Mouse (Mus musculus): ENCODE measurements around the gene Rasl10a.

Gene Rasl10a

GRCm38 (mm10) chr11:5054151-5054550 lies 3.8 kb upstream of the Rasl10a start:
- no peak for DNase-seq (ENCODE audit: low spot score)

DNA sequence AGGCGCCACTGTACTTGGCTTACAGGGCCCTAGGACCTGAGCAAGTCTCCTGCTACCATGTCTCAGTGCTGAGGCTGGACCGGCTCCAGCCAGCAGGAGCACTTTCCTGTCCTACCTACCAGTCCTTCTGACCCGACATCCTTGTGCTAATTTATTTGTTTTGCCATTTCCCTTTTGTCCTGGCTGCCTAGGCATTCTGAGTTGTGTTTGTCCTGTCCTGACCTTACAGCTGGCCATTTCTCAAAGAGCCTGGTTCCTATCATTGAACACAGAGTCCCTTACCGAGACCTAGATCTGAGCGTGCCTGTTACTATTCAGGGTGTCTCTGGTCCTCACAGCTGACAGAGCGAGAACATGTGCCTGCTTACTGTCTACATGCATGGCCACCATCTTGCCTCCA lies 3.1 kb upstream of the Rasl10a start:
- DNase-seq (ENCODE audit: low spot score): no peak

GRCm38 (mm10) chr11:5055945-5056938 lies 1.7 kb upstream of the Rasl10a start:
- DNase-seq (ENCODE audit: low spot score): no peak

- DNase-seq (ENCODE audit: low spot score): no peak
These were observed 864 bp upstream of the Rasl10a start for GRCm38 (mm10) chr11:5057064-5057463.

GRCm38 (mm10) chr11:5057541-5057855 lies 430 bp upstream of the Rasl10a start:
- no peak for DNase-seq (ENCODE audit: low spot score)

- no peak for DNase-seq (ENCODE audit: low spot score)
These were observed 855 bp downstream of the Rasl10a start for GRCm38 (mm10) chr11:5058783-5059182.

DNA sequence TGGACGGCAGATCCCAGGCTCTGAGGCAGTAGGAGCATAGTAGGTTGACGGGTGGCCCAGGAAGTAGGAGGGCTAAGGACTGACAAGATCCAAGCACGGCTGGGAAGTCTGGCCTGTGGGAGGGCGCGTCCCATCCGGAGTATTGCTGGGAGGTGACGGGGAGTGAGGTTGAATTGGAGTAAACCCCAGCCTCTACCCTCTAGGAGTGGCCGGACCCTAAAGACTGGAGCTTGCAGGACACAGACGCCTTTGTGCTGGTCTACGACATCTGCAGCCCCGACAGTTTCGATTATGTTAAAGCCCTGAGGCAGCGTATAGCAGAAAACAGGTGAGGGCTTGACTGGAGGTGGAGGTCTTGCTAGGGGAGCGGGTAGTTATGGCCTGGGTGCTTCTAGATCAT lies 1.3 kb downstream of the Rasl10a start:
- no peak for DNase-seq (ENCODE audit: low spot score)

DNA sequence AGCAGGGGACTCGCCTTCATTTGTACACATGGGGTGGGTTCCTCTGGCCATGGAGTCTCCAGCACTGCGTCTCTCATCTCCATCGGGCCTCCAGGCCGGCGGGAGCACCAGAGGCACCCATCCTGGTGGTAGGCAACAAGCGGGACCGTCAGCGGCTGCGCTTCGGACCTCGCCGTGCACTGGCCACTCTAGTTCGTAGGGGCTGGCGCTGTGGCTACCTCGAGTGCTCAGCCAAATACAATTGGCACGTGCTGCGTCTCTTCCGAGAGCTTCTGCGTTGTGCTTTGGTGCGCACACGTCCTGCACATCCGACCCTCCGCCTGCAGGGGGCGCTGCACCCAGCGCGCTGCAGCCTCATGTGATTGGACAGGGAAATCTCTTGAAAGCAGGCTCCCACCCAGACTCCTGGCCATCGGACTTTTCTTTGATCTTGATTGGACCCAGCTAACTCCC lies 1.8 kb downstream of the Rasl10a start:
- DNase-seq (ENCODE audit: low spot score): no peak

DNA sequence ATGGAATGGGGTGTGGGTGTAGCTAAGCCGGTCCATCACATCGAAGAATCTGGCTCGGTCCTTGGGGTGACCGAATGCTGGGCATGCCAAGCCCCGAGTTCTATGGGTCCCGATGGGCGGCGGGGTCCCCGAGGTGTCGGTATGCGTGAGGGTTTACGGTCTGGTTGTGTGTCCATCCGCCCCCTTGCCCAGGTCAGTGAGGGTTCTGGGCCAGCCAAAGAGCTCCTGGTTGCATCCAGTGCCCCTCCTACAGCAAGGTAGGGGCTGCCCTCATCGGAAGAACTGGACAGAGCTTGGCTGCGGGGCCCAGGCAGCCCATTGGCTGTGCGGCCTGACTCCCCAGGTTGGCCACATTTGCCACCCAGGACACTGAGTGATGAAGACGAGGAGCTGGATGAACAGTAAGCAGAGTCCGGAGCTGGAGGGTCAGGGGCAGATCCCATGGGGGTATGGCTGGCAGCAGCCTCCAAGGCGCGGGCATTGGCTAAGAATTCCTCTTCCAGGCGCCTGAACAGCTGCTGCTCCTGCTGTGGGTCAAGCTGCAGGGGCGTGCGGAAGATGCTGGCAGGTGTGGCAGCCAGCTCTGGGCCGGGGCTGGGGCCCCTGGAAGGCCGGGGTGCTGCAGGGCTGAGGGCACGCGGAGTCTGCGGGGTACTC lies 3.0 kb downstream of the Rasl10a start:
- no peak for DNase-seq (ENCODE audit: low spot score)

DNA sequence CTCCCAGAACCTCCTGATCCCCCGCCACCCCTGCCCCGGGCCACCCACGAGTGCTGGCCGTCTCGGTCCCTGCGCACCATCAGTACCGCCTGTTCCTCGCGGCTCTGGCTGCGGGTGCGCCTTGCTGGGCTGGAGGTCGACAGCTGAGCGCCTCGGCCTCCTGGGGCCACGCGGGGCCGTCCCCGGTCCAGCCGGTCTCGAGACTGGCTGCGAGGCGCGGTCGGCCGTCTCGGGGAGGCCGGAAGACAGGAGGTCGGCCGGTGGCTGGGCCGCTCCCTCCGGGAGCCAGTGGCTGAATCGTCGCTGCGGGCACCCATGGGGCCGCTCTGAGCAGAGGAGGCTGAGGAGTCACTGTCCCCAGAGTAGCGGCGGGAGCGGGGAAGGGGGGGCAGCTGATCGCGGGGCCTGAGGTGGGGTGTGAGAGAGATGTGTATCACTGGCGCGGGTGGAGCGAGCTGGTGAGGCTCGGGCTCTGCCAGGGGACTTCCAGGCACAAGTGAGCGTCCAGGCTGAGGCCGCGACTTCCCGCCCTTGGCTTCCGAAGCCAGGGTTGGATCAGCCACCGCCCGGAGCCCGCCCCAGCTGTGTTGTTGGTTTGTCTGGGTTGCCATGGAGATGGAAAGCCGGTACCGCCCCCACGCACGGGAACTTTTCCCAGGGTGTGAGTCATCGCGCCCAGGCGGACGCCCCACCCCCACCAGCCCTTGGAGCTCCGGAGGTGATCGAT lies 3.6 kb downstream of the Rasl10a start:
- peak; percentile 37 for DNase-seq (ENCODE audit: low spot score)

GRCm38 (mm10) chr11:5062326-5062725 lies 4.4 kb downstream of the Rasl10a start:
- DNase-seq (ENCODE audit: low spot score): no peak

DNA sequence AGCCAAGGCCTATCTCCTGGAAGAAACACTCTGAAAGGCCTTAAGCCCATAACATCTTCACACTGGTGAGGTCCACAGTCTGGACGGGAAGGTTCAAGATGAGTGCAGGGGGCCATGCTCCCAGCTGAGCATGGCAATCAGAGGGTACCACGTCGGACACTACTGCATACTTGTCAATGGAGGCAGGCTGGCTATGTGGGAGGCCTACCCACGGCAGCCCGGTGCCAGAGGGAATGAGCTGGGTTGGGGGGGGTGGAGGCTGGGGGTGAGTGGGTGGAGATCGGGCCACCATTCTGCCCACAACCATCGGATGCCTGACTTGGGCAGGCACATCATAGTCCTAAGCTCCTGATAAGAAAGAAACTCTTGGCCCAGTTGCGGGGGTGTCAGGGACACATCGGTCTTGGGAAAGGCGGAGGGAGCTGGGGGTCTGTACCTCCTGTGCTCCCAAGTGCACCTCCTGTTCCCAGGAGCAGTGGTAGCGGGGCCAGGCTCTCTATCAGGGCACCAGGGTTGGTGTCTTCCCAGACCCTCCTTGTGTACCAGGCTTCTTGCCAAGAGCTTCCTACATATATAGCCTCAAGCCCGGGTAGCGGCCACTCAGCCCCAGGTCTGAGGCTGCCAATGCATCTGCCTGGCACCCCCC lies 5.1 kb downstream of the Rasl10a start:
- DNase-seq (ENCODE audit: low spot score): no peak

- DNase-seq (ENCODE audit: low spot score): no peak
These were observed 5.8 kb downstream of the Rasl10a start for GRCm38 (mm10) chr11:5063561-5064281.

DNA sequence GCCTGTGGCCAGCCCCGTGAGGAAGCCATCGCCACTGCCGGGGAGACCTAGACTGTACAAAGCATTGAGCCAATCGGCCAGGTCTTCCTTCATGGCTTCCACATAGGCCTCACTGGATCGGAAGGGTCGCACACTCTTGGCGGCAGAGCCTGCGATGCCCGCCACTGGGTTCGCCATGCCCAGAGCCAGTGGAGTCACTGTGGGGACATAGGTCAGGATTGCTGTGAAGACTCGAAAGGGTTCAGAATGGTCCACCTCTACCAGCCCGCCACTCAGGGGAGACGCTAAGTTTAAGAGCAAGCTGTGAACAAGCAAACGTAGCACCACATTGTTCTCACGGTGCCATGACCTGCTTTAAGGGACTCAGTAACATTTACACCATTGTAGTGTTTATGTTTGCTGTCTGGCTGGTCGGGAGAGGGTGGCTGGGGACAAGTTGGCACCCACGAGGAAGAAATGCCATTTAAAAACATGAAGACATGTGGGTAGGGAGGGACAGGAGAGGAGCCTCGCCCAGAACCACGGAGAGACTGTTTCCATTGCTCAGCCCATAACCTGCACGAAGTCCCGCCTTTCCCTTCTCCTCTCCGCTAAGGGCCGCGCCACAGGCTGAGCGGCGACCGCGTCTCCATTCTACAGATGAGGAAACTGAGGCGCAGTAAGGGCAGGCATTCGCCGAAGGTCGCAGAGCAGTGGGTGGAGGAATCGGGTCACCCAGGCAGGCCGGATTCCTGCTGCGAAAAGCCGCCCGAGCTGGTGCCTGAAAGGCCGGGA lies 6.5 kb downstream of the Rasl10a start:
- no peak for DNase-seq (ENCODE audit: low spot score)

DNA sequence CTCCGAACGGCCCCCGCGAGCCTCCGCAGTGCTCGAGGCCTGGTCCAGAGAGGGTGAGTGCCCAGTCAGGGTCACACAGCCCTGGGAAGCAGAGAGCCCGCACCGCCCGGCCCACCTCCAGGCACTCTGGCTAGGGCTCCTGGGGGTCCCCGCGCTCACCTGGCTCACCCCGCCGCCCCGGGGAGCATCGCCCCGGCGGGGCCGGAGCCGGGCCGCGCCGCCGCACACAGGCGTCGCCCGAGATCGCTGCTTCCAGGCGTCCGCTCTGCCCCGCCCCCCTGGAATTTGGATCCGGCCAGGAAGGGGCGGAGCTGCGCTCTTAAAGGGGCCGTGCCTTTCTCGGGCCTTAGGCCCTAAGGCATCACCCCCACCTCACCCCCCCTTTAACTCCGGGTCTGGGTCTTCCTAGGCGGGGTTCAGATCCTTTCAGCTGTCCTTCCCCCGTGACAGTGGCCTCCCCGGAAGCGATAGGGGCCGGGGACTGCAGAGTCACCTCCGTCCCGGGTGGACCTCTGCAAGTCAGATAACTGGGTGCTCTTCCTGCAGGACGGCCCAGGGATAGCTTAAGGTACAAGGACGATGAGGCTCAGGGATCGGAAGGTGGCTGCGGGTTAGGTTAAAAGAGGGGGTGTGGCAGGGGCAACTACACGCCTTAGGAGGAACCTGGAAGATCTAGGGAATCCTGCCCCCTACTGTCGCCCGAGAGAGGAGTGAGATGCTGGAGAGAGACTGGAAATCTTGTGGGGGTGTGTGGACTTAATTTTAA lies 7.3 kb downstream of the Rasl10a start, which contains the start of gene Gas2l1:
TSS of gene Gas2l1 (minus strand) at position 272 of the 766 bp plus-strand sequence.
- peak; percentile 75 for DNase-seq (ENCODE audit: low spot score)

GRCm38 (mm10) chr11:5067063-5067462 lies 9.1 kb downstream of the Rasl10a start:
- no peak for DNase-seq (ENCODE audit: low spot score)

DNA sequence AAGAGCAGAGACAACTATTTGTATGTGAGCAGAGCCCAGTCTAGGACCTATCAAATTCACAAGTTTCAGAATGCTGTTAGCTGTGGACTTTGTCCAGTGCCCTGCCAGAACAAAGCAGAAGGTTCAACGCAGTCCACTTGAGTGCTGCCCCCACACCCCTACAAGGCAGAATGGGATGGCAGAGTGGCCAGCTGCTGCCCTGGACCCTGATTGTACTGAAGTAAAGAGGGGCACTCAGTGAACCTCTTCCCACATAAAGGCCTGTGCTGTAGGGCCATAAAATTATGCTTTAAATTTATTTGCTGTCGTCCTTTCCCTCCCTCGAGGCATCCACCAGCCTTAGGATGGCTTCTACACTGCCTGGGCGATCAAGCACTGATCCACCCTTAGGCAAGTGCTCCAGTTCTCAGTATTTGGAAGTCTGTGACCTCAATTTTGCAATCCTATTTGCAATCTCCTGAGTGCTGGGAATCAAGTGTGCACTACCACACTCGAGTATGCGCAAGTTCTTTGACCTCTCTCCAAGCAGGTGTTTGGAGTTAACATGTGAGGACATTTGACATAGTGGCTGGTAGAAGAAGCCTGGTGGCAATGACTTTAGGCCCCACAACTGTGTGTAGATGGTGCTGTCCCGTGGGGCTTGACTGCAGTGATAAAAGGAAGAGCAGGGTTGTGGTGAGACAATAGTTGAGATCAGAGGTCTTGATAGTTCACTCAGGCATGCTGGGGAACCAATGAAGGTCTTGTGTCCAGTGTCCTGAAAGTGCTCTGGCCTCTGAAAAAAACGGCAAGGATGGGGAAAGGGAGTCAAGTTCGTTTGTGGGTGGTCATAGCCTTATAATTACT lies 10.4 kb downstream of the Rasl10a start:
- DNase-seq (ENCODE audit: low spot score): no peak

- DNase-seq (ENCODE audit: low spot score): no peak
These were observed 17.0 kb downstream of the Rasl10a start for GRCm38 (mm10) chr11:5074882-5075281.

- no peak for DNase-seq (ENCODE audit: low spot score)
These were observed 17.8 kb downstream of the Rasl10a start for GRCm38 (mm10) chr11:5075760-5076159.

Data from spleen, adult 12 weeks (tissue).